Mouse (Mus musculus): Measurements from ENCODE around the gene Telo2. TPM values are rescaled to one million over a fixed set of nuclear protein-coding genes. Genes with fewer than 3 reads are reported as not detected.
A peak's percentile ranks its signal among the peaks of the same experiment; 100 is the strongest.
"Not testable (repeated sequence)": the region's sequence is repeated elsewhere in the genome, so short reads cannot be mapped to it uniquely, and the experiment has no call there.

The Telo2 gene
- 39.1 and 41.6 TPM in 2 replicates for polyA plus RNA-seq (2015; fragmentation: Nextera tagmentation; extraction: Ambion mirVana)

DNA sequence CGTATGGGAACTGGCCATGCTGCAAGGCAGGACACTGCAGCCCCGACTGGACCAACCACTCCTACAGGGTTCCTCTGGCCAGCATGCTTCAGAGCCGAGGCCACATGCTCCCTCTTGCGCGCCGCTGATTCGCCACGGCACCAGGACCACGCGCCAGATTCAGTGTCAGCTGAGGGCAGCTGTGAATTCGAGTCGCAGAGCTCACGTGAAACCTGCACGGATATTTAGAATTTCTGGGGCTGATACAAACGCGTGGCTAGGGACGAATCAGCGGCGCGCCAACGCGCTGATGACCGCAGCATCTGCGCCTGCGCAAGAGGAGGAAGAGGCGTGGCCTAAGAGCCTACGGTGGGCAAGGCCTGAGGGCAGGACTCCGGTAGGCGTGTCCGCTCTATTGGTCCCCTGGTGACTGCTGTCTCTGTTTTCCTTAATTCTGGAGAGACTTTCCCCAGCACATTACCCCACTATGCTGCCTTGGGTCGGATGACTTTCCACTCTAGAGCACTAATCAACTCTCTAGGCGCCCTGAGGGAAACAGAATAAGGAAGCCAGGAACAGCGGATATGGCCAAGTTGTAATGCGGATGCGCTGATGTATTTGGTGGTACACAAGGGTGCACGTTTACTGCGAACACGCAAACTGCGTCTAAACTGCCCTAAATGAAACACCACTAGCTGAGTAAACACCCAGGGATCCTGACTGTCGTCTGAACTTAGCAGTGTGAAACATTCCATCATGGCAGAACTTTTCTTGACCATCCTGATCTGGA is at the start of gene Telo2:
TSS of gene Telo2 (minus strand) at position 304 of the 769 bp plus-strand sequence.
- H3K9me3 ChIP-seq, result no peaks in the 10 kb centered on the region
- peak; percentile 86 for ATAC-seq (ENCODE audit: insufficient number of reproducible peaks, low FRiP score, low TSS enrichment, low read depth)
- H3K4me1 ChIP-seq, result peaks cover 18% of the 10 kb centered on the region
- WGBS, result 3% methylated on average over 40 of the region's 40 CpGs
- H3K27me3 ChIP-seq, result no peaks in the 10 kb centered on the region
- H3K4me2 ChIP-seq, result peak within 1 kb of the TSS; percentile 96
- peaks cover 25% of the 10 kb centered on the region for H3K36me3 ChIP-seq
- H3K27ac ChIP-seq, result peak within 1 kb of the TSS; percentile 96
- peak within 1 kb of the TSS; percentile 54 for H3K4me3 ChIP-seq
- H3K9ac ChIP-seq, result peak within 1 kb of the TSS; percentile 56

DNA sequence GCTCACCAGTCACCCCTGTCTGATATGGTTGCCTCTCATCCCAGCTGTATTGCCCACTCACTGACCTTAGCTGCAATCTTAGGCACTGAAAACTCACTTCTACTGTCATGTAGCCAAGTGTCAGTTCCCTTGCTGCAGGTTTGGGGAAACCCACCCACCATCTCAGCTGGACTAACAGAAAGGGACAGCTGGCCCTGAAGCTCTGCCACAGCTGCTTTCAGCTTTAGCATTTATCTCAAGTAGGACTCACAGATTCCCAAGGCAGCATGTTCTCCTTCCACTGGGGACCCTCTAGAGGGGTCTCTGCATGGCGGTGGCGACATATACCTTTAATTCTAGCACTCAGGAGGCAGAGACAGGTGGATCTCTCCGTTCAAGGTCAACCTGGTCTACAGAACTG is 49.0 kb upstream of the Telo2 start:
- Histone ChIP-seq H3K4me2 (no peak overlapping the region), H3K4me1 (0 out of 2 replicates have a peak, but pooled peaks cover 2% of the 10 kb centered on the region), H3K9ac (no peak overlapping the region), H3K4me3 (no peak overlapping the region), H3K9me3 (no peaks in the 10 kb centered on the region), H3K36me3 (peaks cover 25% of the 10 kb centered on the region), H3K27ac (no peak overlapping the region), H3K27me3 (no peaks in the 10 kb centered on the region)
- ATAC-seq (ENCODE audit: insufficient number of reproducible peaks, low FRiP score, low TSS enrichment, low read depth), result no peak
- 80% methylated on average over 3 of the region's 3 CpGs for WGBS

DNA sequence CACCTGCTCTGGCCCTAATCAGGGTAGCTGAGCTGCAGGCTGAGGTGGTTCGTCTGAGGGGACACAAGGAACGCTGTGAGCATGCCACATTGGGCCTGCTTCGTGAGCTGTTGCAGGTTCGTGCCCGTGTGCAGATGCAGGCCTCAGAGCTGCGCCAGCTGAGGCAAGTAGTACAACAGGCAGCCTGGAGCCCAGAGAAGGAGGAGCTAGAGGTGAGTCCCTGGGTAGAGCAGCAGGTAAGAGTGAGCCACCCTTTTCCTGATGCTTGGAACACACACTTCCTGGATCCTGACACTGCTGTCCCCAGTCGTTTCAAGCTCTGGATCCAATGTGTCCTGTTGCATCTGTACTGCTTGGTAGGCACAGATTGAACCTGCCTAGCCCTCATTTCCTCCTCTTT is 47.6 kb upstream of the Telo2 start:
- Histone ChIP-seq H3K36me3 (peaks cover 34% of the 10 kb centered on the region), H3K4me2 (no peak overlapping the region), H3K27me3 (no peaks in the 10 kb centered on the region), H3K4me1 (0 out of 2 replicates have a peak, but pooled peaks cover 2% of the 10 kb centered on the region), H3K27ac (no peak overlapping the region), H3K9me3 (no peaks in the 10 kb centered on the region), H3K4me3 (no peak overlapping the region), H3K9ac (no peak overlapping the region)
- no peak for ATAC-seq (ENCODE audit: insufficient number of reproducible peaks, low FRiP score, low TSS enrichment, low read depth)
- 65% methylated on average over 7 of the region's 7 CpGs for WGBS

DNA sequence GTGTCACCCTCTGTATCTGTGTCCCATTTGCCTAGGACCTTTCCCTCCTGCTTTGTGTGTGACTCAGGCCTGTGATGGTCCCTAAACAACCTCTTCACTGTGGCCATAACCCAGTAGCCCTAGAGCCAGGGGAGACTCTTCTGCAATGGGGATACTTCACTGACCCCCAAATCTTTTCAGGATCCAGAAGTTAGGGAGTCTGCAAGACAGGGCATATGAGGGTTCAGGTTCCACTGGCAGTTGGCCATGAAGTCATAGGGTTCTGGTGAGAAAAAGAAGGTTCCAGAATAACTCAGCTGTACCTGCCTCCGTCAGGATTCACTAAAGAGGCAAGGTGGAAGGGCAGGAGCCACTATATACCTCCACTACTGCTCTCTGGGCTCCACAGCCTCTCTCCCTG is 46.4 kb upstream of the Telo2 start, which contains the start of gene Ccdc154:
TSS of gene Ccdc154 (plus strand) at position 301 of the 400 bp plus-strand sequence.
- Histone ChIP-seq H3K27ac (no peak within 1 kb of the TSS), H3K4me3 (no peak within 1 kb of the TSS), H3K4me2 (no peak within 1 kb of the TSS), H3K36me3 (peaks cover 40% of the 10 kb centered on the region), H3K4me1 (0 out of 2 replicates have a peak, but pooled peaks cover 2% of the 10 kb centered on the region), H3K27me3 (no peaks in the 10 kb centered on the region), H3K9ac (no peak within 1 kb of the TSS), H3K9me3 (no peaks in the 10 kb centered on the region)
- 95% methylated on average over 1 of the region's 1 CpGs for WGBS
- ATAC-seq (ENCODE audit: insufficient number of reproducible peaks, low FRiP score, low TSS enrichment, low read depth), result no peak

DNA sequence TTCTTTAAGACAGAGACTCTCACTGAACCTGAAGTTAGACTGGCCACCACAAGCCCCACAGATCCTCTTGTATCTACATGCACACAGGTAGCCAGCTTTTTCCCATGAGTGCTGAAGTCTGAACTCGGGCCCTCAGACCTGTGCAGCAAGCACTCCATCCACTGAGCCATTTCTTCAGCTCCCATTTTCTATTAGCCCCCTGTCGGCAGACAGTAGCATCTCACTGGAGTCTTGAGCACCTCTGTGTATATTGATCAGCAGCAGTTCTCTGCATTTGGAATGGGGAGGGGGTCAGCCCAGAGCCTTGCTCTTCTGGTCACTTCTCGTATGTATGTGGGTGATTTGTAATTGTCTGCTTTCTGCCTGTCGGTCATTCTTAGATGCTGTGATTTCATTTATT is 24.2 kb upstream of the Telo2 start:
- peaks cover 7% of the 10 kb centered on the region; the same call in 1 of the 2 replicates for H3K4me1 ChIP-seq
- no peak overlapping the region for H3K9ac ChIP-seq
- no peak overlapping the region for H3K4me2 ChIP-seq
- peaks cover 25% of the 10 kb centered on the region for H3K36me3 ChIP-seq
- H3K27me3 ChIP-seq, result no peaks in the 10 kb centered on the region
- ATAC-seq (ENCODE audit: insufficient number of reproducible peaks, low FRiP score, low TSS enrichment, low read depth), result no peak
- no peaks in the 10 kb centered on the region for H3K9me3 ChIP-seq
- H3K4me3 ChIP-seq, result no peak overlapping the region
- 69% methylated on average over 4 of the region's 4 CpGs for WGBS
- no peak overlapping the region for H3K27ac ChIP-seq

DNA sequence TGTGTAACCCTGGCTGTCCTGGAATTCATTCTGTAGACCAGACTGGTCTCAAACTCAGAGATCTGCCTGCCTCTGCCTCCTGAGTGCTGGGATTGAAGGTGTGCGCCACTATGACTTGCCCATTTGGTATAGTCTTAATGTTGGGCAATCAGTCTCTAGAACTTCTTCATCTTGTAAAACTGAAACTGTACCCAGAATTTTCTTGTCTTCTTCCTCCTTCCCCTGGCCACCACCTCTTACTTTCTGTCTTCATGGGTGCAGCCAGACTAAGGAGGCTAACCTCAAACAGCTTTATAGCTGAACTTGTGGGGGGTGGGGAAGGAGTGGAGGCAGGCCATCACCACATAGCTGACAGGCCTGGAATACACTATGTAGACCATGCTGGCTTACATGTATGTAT is 23.0 kb upstream of the Telo2 start:
- peaks cover 15% of the 10 kb centered on the region for H3K4me1 ChIP-seq
- peaks cover 17% of the 10 kb centered on the region for H3K36me3 ChIP-seq
- no peak for ATAC-seq (ENCODE audit: insufficient number of reproducible peaks, low FRiP score, low TSS enrichment, low read depth)
- H3K9me3 ChIP-seq, result no peaks in the 10 kb centered on the region
- WGBS, result 100% methylated on average over 1 of the region's 1 CpGs
- no peaks in the 10 kb centered on the region for H3K27me3 ChIP-seq
- H3K27ac ChIP-seq, result no peak overlapping the region
- no peak overlapping the region for H3K9ac ChIP-seq
- H3K4me3 ChIP-seq, result no peak overlapping the region
- no peak overlapping the region for H3K4me2 ChIP-seq

DNA sequence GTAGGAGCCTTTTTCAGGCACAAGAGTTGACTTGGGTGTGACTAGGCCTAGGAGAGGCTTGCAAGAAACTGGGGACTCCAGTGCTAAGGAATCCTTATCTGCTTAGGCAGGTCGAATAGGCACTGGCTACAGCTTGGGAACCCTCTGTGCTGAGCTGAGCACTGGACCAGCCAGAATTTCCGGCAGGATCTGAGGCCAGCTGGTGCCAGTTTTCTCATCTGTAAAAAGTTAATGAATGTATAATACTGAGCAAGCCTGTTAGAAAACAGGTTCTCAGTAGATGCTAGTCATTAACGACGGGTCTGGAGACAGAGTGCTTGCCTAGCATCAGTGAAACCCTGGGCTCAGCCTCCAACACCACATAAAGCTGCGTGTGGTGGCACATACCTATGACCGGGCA is 19.9 kb upstream of the Telo2 start:
- no peak overlapping the region for H3K4me3 ChIP-seq
- H3K9ac ChIP-seq, result no peak overlapping the region
- H3K27me3 ChIP-seq, result no peaks in the 10 kb centered on the region
- no peak for ATAC-seq (ENCODE audit: insufficient number of reproducible peaks, low FRiP score, low TSS enrichment, low read depth)
- H3K4me1 ChIP-seq, result peaks cover 19% of the 10 kb centered on the region
- H3K36me3 ChIP-seq, result peaks cover 10% of the 10 kb centered on the region; the same call in 1 of the 2 replicates
- no peak overlapping the region for H3K27ac ChIP-seq
- 70% methylated on average over 6 of the region's 6 CpGs for WGBS
- H3K4me2 ChIP-seq, result no peak overlapping the region
- no peaks in the 10 kb centered on the region for H3K9me3 ChIP-seq

DNA sequence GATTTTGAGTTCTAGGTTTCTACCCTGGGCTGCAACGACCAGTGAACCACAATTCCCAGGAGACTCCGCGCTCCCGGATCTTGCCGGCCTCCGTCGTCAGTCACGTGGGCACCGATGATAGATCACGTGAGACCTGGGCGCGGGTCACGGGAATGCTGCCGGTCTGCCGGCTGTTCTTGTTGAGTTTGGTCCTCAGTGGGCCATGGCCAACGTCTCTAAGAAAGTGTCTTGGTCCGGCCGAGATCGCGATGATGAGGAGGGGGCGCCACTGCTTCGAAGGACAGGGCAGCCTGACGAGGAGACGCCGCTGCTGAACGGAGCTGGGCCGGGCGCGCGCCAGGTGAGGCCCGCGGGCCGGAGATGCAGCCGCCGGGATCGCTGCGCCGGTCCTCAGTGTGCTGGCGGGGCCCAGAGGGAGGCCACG is 17.5 kb upstream of the Telo2 start, which contains the start of gene Clcn7:
TSS of gene Clcn7 (plus strand) at position 117 of the 424 bp plus-strand sequence.
- Histone ChIP-seq H3K4me2 (peak within 1 kb of the TSS; percentile 68), H3K9ac (peak within 1 kb of the TSS; percentile 68), H3K4me1 (peaks cover 19% of the 10 kb centered on the region), H3K36me3 (peaks cover 10% of the 10 kb centered on the region; the same call in 1 of the 2 replicates), H3K27ac (0 out of 2 replicates have a peak within 1 kb of the TSS, but pooled peaks have one; percentile 38), H3K4me3 (peak within 1 kb of the TSS; percentile 74), H3K9me3 (no peaks in the 10 kb centered on the region), H3K27me3 (no peaks in the 10 kb centered on the region)
- WGBS, result under 1% methylated on average over 40 of the region's 40 CpGs
- peak; percentile 88 for ATAC-seq (ENCODE audit: insufficient number of reproducible peaks, low FRiP score, low TSS enrichment, low read depth)

DNA sequence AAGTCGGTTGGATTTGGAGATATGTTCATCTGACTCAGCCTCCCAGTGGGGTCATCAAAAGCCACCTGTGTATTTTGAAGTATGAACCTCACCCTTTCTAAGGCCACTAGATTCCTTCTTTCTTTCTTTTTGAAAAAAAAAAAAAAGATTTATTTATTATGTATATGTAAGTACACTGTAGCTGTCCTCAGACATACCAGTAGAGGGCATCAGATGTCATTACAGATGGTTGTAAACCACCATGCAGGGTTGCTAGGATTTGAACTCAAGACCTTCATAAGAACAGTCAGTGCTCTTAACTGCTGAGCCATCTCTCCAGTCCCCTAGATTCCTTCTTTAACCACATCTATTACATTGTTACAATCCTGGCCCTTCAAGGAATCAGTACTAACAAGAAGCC is 14.3 kb upstream of the Telo2 start:
- H3K27ac ChIP-seq, result no peak overlapping the region
- H3K9ac ChIP-seq, result no peak overlapping the region
- no peaks in the 10 kb centered on the region for H3K36me3 ChIP-seq
- H3K27me3 ChIP-seq, result no peaks in the 10 kb centered on the region
- no peak overlapping the region for H3K4me2 ChIP-seq
- 78% methylated on average over 1 of the region's 1 CpGs for WGBS
- H3K4me3 ChIP-seq, result no peak overlapping the region
- no peaks in the 10 kb centered on the region for H3K9me3 ChIP-seq
- peaks cover 12% of the 10 kb centered on the region for H3K4me1 ChIP-seq
- ATAC-seq (ENCODE audit: insufficient number of reproducible peaks, low FRiP score, low TSS enrichment, low read depth), result no peak

DNA sequence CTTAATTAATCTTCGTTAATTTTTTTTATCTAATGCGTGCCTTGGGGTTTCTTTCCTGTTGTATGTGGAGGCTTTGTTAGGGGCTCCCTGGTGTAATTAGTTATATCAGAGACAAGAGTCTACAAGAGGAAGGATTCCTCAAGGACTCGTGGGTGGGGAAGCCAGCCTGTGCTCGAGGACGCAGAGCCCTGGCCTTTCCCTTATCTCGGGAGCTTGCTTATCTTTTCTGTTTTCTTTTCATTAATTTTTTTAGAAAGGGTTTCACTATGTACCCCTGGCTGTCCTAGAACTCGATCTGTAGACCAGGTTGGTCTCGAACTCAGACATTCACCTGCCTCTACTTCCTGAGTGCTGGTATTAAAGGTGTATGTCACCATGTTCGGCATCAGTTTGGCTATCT is 11.9 kb upstream of the Telo2 start:
- 79% methylated on average over 9 of the region's 9 CpGs for WGBS
- ATAC-seq (ENCODE audit: insufficient number of reproducible peaks, low FRiP score, low TSS enrichment, low read depth), result no peak

DNA sequence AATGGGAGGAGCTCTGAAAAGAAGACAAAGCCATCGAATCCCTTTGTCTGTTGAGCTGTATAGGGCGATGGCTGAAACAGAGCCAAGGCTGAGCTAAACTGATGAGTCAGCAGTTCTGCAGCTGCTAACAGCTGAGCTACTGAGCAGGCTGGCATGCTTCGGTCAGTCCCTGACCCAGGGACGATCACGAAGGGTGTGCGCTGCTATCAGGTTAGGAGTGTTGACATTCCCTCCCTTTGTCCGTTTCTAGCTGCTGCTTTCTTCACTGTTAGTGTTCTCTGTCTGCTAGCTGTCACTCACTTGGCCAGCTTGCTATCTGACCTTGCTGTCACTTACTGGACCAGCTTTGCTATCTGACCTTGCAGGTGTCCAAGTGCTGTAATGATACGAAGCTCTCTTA is 11.3 kb upstream of the Telo2 start:
- Histone ChIP-seq H3K27ac (no peak overlapping the region), H3K36me3 (no peaks in the 10 kb centered on the region), H3K4me1 (no peaks in the 10 kb centered on the region; the same call in 1 of the 2 replicates), H3K4me2 (no peak overlapping the region), H3K27me3 (0 out of 2 replicates have a peak, but pooled peaks cover 6% of the 10 kb centered on the region), H3K9ac (no peak overlapping the region), H3K9me3 (no peaks in the 10 kb centered on the region), H3K4me3 (no peak overlapping the region)
- 62% methylated on average over 8 of the region's 8 CpGs for WGBS
- no peak for ATAC-seq (ENCODE audit: insufficient number of reproducible peaks, low FRiP score, low TSS enrichment, low read depth)

More for the DNA sequence above, 11.9 kb upstream of the Telo2 start:
- H3K9me3 ChIP-seq, result no peaks in the 10 kb centered on the region
- no peak overlapping the region for H3K9ac ChIP-seq
- H3K4me3 ChIP-seq, result no peak overlapping the region
- no peak overlapping the region for H3K27ac ChIP-seq
- H3K27me3 ChIP-seq, result 0 out of 2 replicates have a peak, but pooled peaks cover 4% of the 10 kb centered on the region
- H3K4me1 ChIP-seq, result no peaks in the 10 kb centered on the region; the same call in 1 of the 2 replicates
- no peak overlapping the region for H3K4me2 ChIP-seq
- no peaks in the 10 kb centered on the region for H3K36me3 ChIP-seq

DNA sequence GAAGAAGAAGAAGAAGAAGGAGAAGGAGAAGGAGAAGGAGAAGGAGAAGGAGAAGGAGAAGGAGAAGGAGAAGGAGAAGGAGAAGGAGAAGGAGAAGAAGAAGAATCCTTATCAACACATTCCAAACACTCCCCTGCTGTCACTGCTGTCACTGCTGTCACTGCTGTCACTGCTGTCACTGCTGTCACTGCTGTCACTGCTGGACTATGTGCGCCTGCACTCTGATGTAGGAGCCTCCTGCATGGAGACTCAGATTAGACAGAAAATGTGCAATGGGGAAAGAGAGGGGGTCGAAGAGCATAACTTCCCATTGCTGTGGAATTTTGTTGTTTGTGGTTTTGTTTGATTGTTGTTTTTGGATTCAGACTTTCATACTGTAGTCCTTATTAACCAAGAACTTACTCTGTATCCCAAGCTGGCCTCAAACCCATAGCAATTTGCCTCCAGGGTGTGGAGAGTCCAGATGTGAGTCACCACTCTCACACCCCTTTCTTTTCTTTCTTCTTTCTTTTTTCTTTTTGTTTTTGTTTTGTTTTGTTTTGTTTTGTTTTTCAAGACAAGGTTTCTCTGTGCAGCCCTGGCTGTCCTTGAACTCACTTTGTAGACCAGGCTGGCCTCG is 9.8 kb upstream of the Telo2 start:
- H3K27ac ChIP-seq; ATAC-seq (ENCODE audit: insufficient number of reproducible peaks, low FRiP score, low TSS enrichment, low read depth); H3K4me1 ChIP-seq; H3K27me3 ChIP-seq; H3K9me3 ChIP-seq; H3K36me3 ChIP-seq; H3K4me2 ChIP-seq; H3K4me3 ChIP-seq; H3K9ac ChIP-seq: not testable (repeated sequence)
- 76% methylated on average over 3 of the region's 3 CpGs for WGBS

All from limb, embryonic 15.5 days (tissue).